Mouse (Mus musculus) adrenal gland, adult 18-20 months (tissue): ENCODE measurements around the gene Enox1. TPM values are rescaled to one million over a fixed set of nuclear protein-coding genes. Genes with fewer than 3 reads are reported as not detected.

Experiments
- DNase-seq, 2 experiments: peaks; one replicate each; pipeline ENCODE4 v3.0.0; 2021 to 2022; ENCODE audit warnings: low spot score in 2 of 2
- total RNA-seq, 2 experiments: library from RNA; stranded (reverse); gene quantifications; 1 replicate in 1 of 2; 2 replicates in 1 of 2; pipeline ENCODE4 v1.2.3; 2021

The Enox1 gene
- total RNA-seq, 2 experiments from 2014 or later = 3.1 to 4.4 TPM

- no peak for DNase-seq
These were observed 451.7 kb downstream of the Enox1 start for GRCm38 (mm10) chr14:77608182-77608839.

GRCm38 (mm10) chr14:77615201-77615600 is 458.6 kb downstream of the Enox1 start:
- no peak for DNase-seq

- peak in 1 of 2 experiments; percentile 6 for DNase-seq
These were observed 460.7 kb downstream of the Enox1 start for GRCm38 (mm10) chr14:77617250-77617649.

GRCm38 (mm10) chr14:77618131-77618805 is 461.7 kb downstream of the Enox1 start:
- DNase-seq = peak in 1 of 2 experiments; percentile 6

GRCm38 (mm10) chr14:77621473-77622264 is 465.1 kb downstream of the Enox1 start:
- no peak for DNase-seq

GRCm38 (mm10) chr14:77626557-77627507 is 470.3 kb downstream of the Enox1 start:
- no peak for DNase-seq

- DNase-seq = no peak
These were observed 476.1 kb downstream of the Enox1 start for GRCm38 (mm10) chr14:77632466-77633171.

GRCm38 (mm10) chr14:77633172-77633542 is 476.6 kb downstream of the Enox1 start:
- DNase-seq = no peak

- DNase-seq = no peak
These were observed 480.4 kb downstream of the Enox1 start for GRCm38 (mm10) chr14:77636931-77637330.

GRCm38 (mm10) chr14:77638148-77638547 is 481.6 kb downstream of the Enox1 start:
- DNase-seq = no peak

- DNase-seq = no peak
These were observed 482.1 kb downstream of the Enox1 start for GRCm38 (mm10) chr14:77638616-77639015.

GRCm38 (mm10) chr14:77639586-77639985 is 483.0 kb downstream of the Enox1 start:
- DNase-seq = no peak

GRCm38 (mm10) chr14:77642314-77642713 is 485.8 kb downstream of the Enox1 start:
- no peak for DNase-seq

GRCm38 (mm10) chr14:77646196-77646595 is 489.6 kb downstream of the Enox1 start:
- DNase-seq = no peak

GRCm38 (mm10) chr14:77647017-77647416 is 490.5 kb downstream of the Enox1 start:
- no peak for DNase-seq

GRCm38 (mm10) chr14:77648305-77648704 is 491.7 kb downstream of the Enox1 start:
- no peak for DNase-seq

- no peak for DNase-seq
These were observed 502.2 kb downstream of the Enox1 start for GRCm38 (mm10) chr14:77658739-77659138.

GRCm38 (mm10) chr14:77662273-77662672 is 505.7 kb downstream of the Enox1 start:
- DNase-seq = no peak

- no peak for DNase-seq
These were observed 506.4 kb downstream of the Enox1 start for GRCm38 (mm10) chr14:77662994-77663393.

- no peak for DNase-seq
These were observed 511.5 kb downstream of the Enox1 start for GRCm38 (mm10) chr14:77668096-77668495.
